Mouse (Mus musculus) gastrocnemius, adult 8-10 months (tissue): ENCODE data around the gene Rcl1. TPM values are rescaled to one million over a fixed set of nuclear protein-coding genes. Genes with fewer than 3 reads are reported as not detected.

Source experiments
- DNase-seq, 2 experiments: peaks; one replicate each; pipeline ENCODE4 v3.0.0; 2022; ENCODE audit warnings: low spot score in 2 of 2
- total RNA-seq, 4 experiments: library from RNA; stranded (reverse); gene quantifications; 2 replicates each; pipeline ENCODE4 v1.2.4; 2022

Gene Rcl1
- total RNA-seq, result 1 to 10 TPM; 5.0 to 8.5 (median 6.9) TPM

GRCm38 (mm10) chr19:29100874-29101542 lies at the start of gene Rcl1:
Gene Rcl1 (plus strand): TSS chr19:29101375.
- peak; percentile 88 to 93 for DNase-seq

GRCm38 (mm10) chr19:29052786-29053185 lies 48.4 kb upstream of the Rcl1 start:
- DNase-seq, result no peak

GRCm38 (mm10) chr19:29054594-29054993 lies 46.6 kb upstream of the Rcl1 start:
- DNase-seq, result no peak

- DNase-seq, result no peak
Measured at GRCm38 (mm10) chr19:29055469-29055868, 45.7 kb upstream of the Rcl1 start.

GRCm38 (mm10) chr19:29058741-29059140 lies 42.4 kb upstream of the Rcl1 start:
- DNase-seq, result no peak

- no peak for DNase-seq
Measured at GRCm38 (mm10) chr19:29059688-29060087, 41.5 kb upstream of the Rcl1 start.

- no peak for DNase-seq
Measured at GRCm38 (mm10) chr19:29060299-29060698, 40.9 kb upstream of the Rcl1 start.

- DNase-seq, result no peak
Measured at GRCm38 (mm10) chr19:29063009-29063408, 38.2 kb upstream of the Rcl1 start.

- peak; percentile 87 to 90 for DNase-seq
Measured at GRCm38 (mm10) chr19:29063577-29064363, 37.4 kb upstream of the Rcl1 start.

- peak in 1 of 2 experiments; percentile 34 for DNase-seq
Measured at GRCm38 (mm10) chr19:29064451-29065102, 36.6 kb upstream of the Rcl1 start.

GRCm38 (mm10) chr19:29066981-29067471 lies 34.1 kb upstream of the Rcl1 start:
- DNase-seq, result peak; percentile 82

GRCm38 (mm10) chr19:29069195-29069594 lies 32.0 kb upstream of the Rcl1 start:
- DNase-seq, result no peak

GRCm38 (mm10) chr19:29074802-29075201 lies 26.4 kb upstream of the Rcl1 start:
- DNase-seq, result no peak

GRCm38 (mm10) chr19:29088628-29089027 lies 12.5 kb upstream of the Rcl1 start:
- no peak for DNase-seq

GRCm38 (mm10) chr19:29092194-29092593 lies 9.0 kb upstream of the Rcl1 start:
- no peak for DNase-seq

- DNase-seq, result no peak
Measured at GRCm38 (mm10) chr19:29099106-29099505, 2.1 kb upstream of the Rcl1 start.

GRCm38 (mm10) chr19:29099596-29099995 lies 1.6 kb upstream of the Rcl1 start:
- DNase-seq, result peak; percentile 13 to 36

- no peak for DNase-seq
Measured at GRCm38 (mm10) chr19:29100261-29100660, 914 bp upstream of the Rcl1 start.

GRCm38 (mm10) chr19:29101591-29101990 lies 416 bp downstream of the Rcl1 start:
- no peak for DNase-seq

- no peak for DNase-seq
Measured at GRCm38 (mm10) chr19:29102098-29102497, 923 bp downstream of the Rcl1 start.

GRCm38 (mm10) chr19:29105816-29106215 lies 4.6 kb downstream of the Rcl1 start:
- DNase-seq, result no peak

GRCm38 (mm10) chr19:29106261-29106660 lies 5.1 kb downstream of the Rcl1 start:
- DNase-seq, result no peak
